Comparison of ENCODE assay signal across 9 mouse cellular contexts in the genomic region with DNA sequence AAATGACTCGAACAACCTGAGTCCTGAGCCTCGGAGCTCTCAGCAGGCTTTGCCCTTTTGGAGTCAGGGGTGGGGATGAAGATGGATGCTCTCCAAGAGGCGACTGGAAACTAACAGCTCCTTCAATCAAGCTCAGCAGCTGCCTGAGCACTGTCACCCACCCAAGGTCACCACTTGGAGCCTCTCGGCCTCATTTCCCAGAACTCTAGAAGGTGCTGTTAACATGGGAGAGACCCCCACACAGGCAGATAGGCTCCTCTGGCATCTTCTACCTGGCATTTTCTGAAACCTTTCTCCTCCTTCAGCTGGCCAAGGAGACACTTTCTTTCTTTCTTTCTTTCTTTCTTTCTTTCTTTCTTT.
DNase-seq lines count a peak whose midpoint lies in the region; ATAC-seq lines count a peak whose summit lies in the region.
"Had no signal": no experiment of that assay in that cellular context is flagged by ENCODE, and none has a peak within 500 bp of the region (broad histone marks: within the 10 kb centered on the region; RNA-seq: fewer than 3 reads in every experiment).

No protein-coding gene starts in this region.

- H3K27me3 ChIP-seq in kidney, embryonic 15.5 days = no peaks in the 10 kb centered on the region
- H3K27me3 ChIP-seq in forebrain, embryonic 13.5 days = no peaks in the 10 kb centered on the region
- no peaks in the 10 kb centered on the region for H3K27me3 ChIP-seq in hindbrain, embryonic 15.5 days
- H3K27me3 ChIP-seq in midbrain, embryonic 15.5 days (replicated peaks) = no peaks in the 10 kb centered on the region
- H3K27me3 ChIP-seq: embryonic facial prominence, embryonic 12.5 days had no signal

- no peak overlapping the region for H3K4me3 ChIP-seq in kidney, embryonic 15.5 days (replicated peaks)
- H3K4me3 ChIP-seq in forebrain, embryonic 13.5 days = no peak overlapping the region
- H3K4me3 ChIP-seq in hindbrain, embryonic 15.5 days = no peak overlapping the region
- no peak overlapping the region for H3K4me3 ChIP-seq in midbrain, embryonic 15.5 days
- H3K4me3 ChIP-seq: embryonic facial prominence, embryonic 12.5 days had no signal

- ATAC-seq in kidney, embryonic 15.5 days (replicated peaks; ENCODE audit: low FRiP score) = no peak
- peak; percentile 15; the same call in 1 of the 2 replicates for ATAC-seq in forebrain, embryonic 13.5 days
- ATAC-seq in hindbrain, embryonic 15.5 days (ENCODE audit: low FRiP score, low read depth) = no peak
- ATAC-seq in midbrain, embryonic 15.5 days (replicated peaks) = no peak

- no peak overlapping the region for H3K9ac ChIP-seq in kidney, embryonic 15.5 days
- no peak overlapping the region for H3K9ac ChIP-seq in forebrain, embryonic 13.5 days
- H3K9ac ChIP-seq in hindbrain, embryonic 15.5 days = no peak overlapping the region
- no peak overlapping the region for H3K9ac ChIP-seq in midbrain, embryonic 15.5 days
- H3K9ac ChIP-seq: embryonic facial prominence, embryonic 12.5 days had no signal

- H3K9me3 ChIP-seq in kidney, embryonic 15.5 days (replicated peaks) = no peaks in the 10 kb centered on the region
- no peaks in the 10 kb centered on the region for H3K9me3 ChIP-seq in forebrain, embryonic 13.5 days (replicated peaks)
- H3K9me3 ChIP-seq in hindbrain, embryonic 15.5 days = no peaks in the 10 kb centered on the region
- no peaks in the 10 kb centered on the region for H3K9me3 ChIP-seq in midbrain, embryonic 15.5 days
- H3K9me3 ChIP-seq: embryonic facial prominence, embryonic 12.5 days had no signal

- H3K36me3 ChIP-seq in kidney, embryonic 15.5 days = no peaks in the 10 kb centered on the region
- no peaks in the 10 kb centered on the region for H3K36me3 ChIP-seq in forebrain, embryonic 13.5 days (ENCODE audit: poor library complexity, severe bottlenecking)
- no peaks in the 10 kb centered on the region for H3K36me3 ChIP-seq in hindbrain, embryonic 15.5 days
- no peaks in the 10 kb centered on the region for H3K36me3 ChIP-seq in midbrain, embryonic 15.5 days (replicated peaks)
- H3K36me3 ChIP-seq: embryonic facial prominence, embryonic 12.5 days had no signal

- peaks cover 16% of the 10 kb centered on the region for H3K4me1 ChIP-seq in kidney, embryonic 15.5 days
- peaks cover 14% of the 10 kb centered on the region for H3K4me1 ChIP-seq in forebrain, embryonic 13.5 days
- peaks cover 18% of the 10 kb centered on the region for H3K4me1 ChIP-seq in hindbrain, embryonic 15.5 days (replicated peaks)
- H3K4me1 ChIP-seq in midbrain, embryonic 15.5 days = peaks cover 18% of the 10 kb centered on the region

- H3K27ac ChIP-seq in kidney, embryonic 15.5 days = peak overlapping the region; percentile 20; the same call in 1 of the 2 replicates
- peak overlapping the region; percentile 3; the same call in 1 of the 2 replicates for H3K27ac ChIP-seq in forebrain, embryonic 13.5 days
- H3K27ac ChIP-seq in hindbrain, embryonic 15.5 days (replicated peaks) = peak overlapping the region; percentile 71
- H3K27ac ChIP-seq in midbrain, embryonic 15.5 days = peak overlapping the region; percentile 32
- H3K27ac ChIP-seq: embryonic facial prominence, embryonic 12.5 days had no signal

- 22% methylated on average over 4 of the region's 4 CpGs for WGBS in kidney, embryonic 15.5 days
- WGBS in forebrain, embryonic 13.5 days = 41% methylated on average over 4 of the region's 4 CpGs
- 16% methylated on average over 4 of the region's 4 CpGs for WGBS in hindbrain, embryonic 15.5 days
- 28% methylated on average over 4 of the region's 4 CpGs for WGBS in midbrain, embryonic 15.5 days

- H3K4me2 ChIP-seq in kidney, embryonic 15.5 days = peak overlapping the region; percentile 9; the same call in 1 of the 2 replicates
- peak overlapping the region; percentile 10; the same call in 1 of the 2 replicates for H3K4me2 ChIP-seq in forebrain, embryonic 13.5 days
- no peak overlapping the region for H3K4me2 ChIP-seq in hindbrain, embryonic 15.5 days
- H3K4me2 ChIP-seq in midbrain, embryonic 15.5 days = no peak overlapping the region

- no peak for DNase-seq in kidney, adult 8-10 months
- no peak for DNase-seq in adrenal gland, postnatal 10 days
- no peak for DNase-seq in lung, postnatal 36 days
- DNase-seq in frontal cortex, postnatal 10 days (ENCODE audit: low spot score in 2 of 2) = no peak

Comparison
In these comparisons a context has a peak if more than half of its experiments do, and no peak if none do; other contexts are left out.
1. H3K27ac ChIP-seq: peak in every context shown above with its lines; median percentile 71 in hindbrain, embryonic 15.5 days; 32 in midbrain, embryonic 15.5 days; 20 in kidney, embryonic 15.5 days; 3 in forebrain, embryonic 13.5 days.
2. H3K4me2 ChIP-seq: peak in kidney, embryonic 15.5 days (single experiment) and forebrain, embryonic 13.5 days (single experiment); none in hindbrain, embryonic 15.5 days (single experiment) and midbrain, embryonic 15.5 days (single experiment).